Mouse (Mus musculus): ENCODE measurements around the gene Piga. TPM values are rescaled to one million over a fixed set of nuclear protein-coding genes. Genes with fewer than 3 reads are reported as not detected.

The Piga gene
- polyA plus RNA-seq, 1 experiment from 2014 or later, result 17.6 TPM

GRCm38 (mm10) chrX:164449201-164449600 is 29.6 kb downstream of the Piga start:
- H3K27ac ChIP-seq (replicated peaks; ENCODE audit: low read depth, low read length), result no peak overlapping the region
- H3K9me3 ChIP-seq (replicated peaks; ENCODE audit: control insufficient read depth, low read length), result no peaks in the 10 kb centered on the region
- 39% methylated on average over 2 of the region's 3 CpGs for WGBS
- H3K9ac ChIP-seq (replicated peaks; ENCODE audit: low read length), result no peak overlapping the region
- H3K4me3 ChIP-seq (ENCODE audit: low read depth, low read length), result no peak overlapping the region
- no peaks in the 10 kb centered on the region for H3K4me1 ChIP-seq (ENCODE audit: control insufficient read depth, insufficient read depth, low read length)
- ATAC-seq (replicated peaks; ENCODE audit: insufficient number of reproducible peaks, low FRiP score, low TSS enrichment, low read depth) (no peak), DNase-seq (ENCODE audit: low spot score) (peak; percentile 71)
- H3K4me2 ChIP-seq (ENCODE audit: low read depth, low read length), result no peak overlapping the region
- H3K27me3 ChIP-seq (ENCODE audit: control insufficient read depth, insufficient read depth, low read length), result no peaks in the 10 kb centered on the region
- no peaks in the 10 kb centered on the region for H3K36me3 ChIP-seq (replicated peaks; ENCODE audit: control insufficient read depth, insufficient read depth, low read depth, low read length)

GRCm38 (mm10) chrX:164459205-164459878 is 39.8 kb downstream of the Piga start:
- Histone ChIP-seq H3K36me3 (replicated peaks; ENCODE audit: control insufficient read depth, insufficient read depth, low read depth, low read length) (no peaks in the 10 kb centered on the region), H3K4me2 (ENCODE audit: low read depth, low read length) (no peak overlapping the region), H3K4me3 (ENCODE audit: low read depth, low read length) (no peak overlapping the region), H3K9ac (replicated peaks; ENCODE audit: low read length) (no peak overlapping the region), H3K27me3 (ENCODE audit: control insufficient read depth, insufficient read depth, low read length) (no peaks in the 10 kb centered on the region), H3K27ac (replicated peaks; ENCODE audit: low read depth, low read length) (no peak overlapping the region), H3K9me3 (replicated peaks; ENCODE audit: control insufficient read depth, low read length) (no peaks in the 10 kb centered on the region), H3K4me1 (ENCODE audit: control insufficient read depth, insufficient read depth, low read length) (no peaks in the 10 kb centered on the region)
- ATAC-seq (replicated peaks; ENCODE audit: insufficient number of reproducible peaks, low FRiP score, low TSS enrichment, low read depth) (no peak), DNase-seq (ENCODE audit: low spot score) (no peak)
- WGBS, result 67% methylated on average over 6 of the region's 6 CpGs

Other genes starting within 250 kb of the Piga start
- 0.35 and 0.59 TPM in 2 replicates for gene Bmx, start 161.6 kb upstream of the Piga start, polyA plus RNA-seq (2014; fragmentation: Nextera tagmentation; extraction: Ambion mirVana)
- 7.3 and 8.0 TPM in 2 replicates for gene Pir, start 150.4 kb upstream of the Piga start, polyA plus RNA-seq (2014; fragmentation: Nextera tagmentation; extraction: Ambion mirVana)
- gene Vegfd, start 46.4 kb upstream of the Piga start, polyA plus RNA-seq (2014; fragmentation: Nextera tagmentation; extraction: Ambion mirVana), result 3.1 and 4.1 TPM in 2 replicates
- not detected in 2 replicates for gene Asb11, start 17.2 kb downstream of the Piga start, polyA plus RNA-seq (2014; fragmentation: Nextera tagmentation; extraction: Ambion mirVana)
- gene Asb9, start 86.5 kb downstream of the Piga start, polyA plus RNA-seq (2014; fragmentation: Nextera tagmentation; extraction: Ambion mirVana), result 2.3 and 2.7 TPM in 2 replicates

Data from embryonic facial prominence, embryonic 11.5 days (tissue).